Mouse (Mus musculus) ES-E14 (cell line): ENCODE measurements at regions not wholly inside any gene's neighbourhood (a gene's known extent, or its start where the extent isn't known, plus 50 kb on each side); places are given as distances from the start of the nearest gene placed in this dataset.

Experiments used
- CHD2 ChIP-seq: IDR thresholded peaks from 2 replicates; pipeline ENCODE4 v1.6.1; 2014; ENCODE audit warnings: mild to moderate bottlenecking, low read depth, low read length, inconsistent platforms
- HCFC1 ChIP-seq: IDR thresholded peaks from 2 replicates; pipeline ENCODE4 v1.6.1; 2012; ENCODE audit warnings: low read length, inconsistent platforms, borderline replicate concordance; ENCODE audit not compliant: insufficient read depth
- MAFK ChIP-seq: IDR thresholded peaks from 2 replicates; pipeline ENCODE4 v1.6.1; 2014; ENCODE audit warnings: mild to moderate bottlenecking, low read depth, low read length, inconsistent platforms; ENCODE audit not compliant: insufficient read depth
- ZC3H11A ChIP-seq: IDR thresholded peaks from 2 replicates; pipeline ENCODE4 v1.6.1; 2012; ENCODE audit warnings: low read depth, mild to moderate bottlenecking, inconsistent platforms, low read length, borderline replicate concordance

GRCm38 (mm10) chr6:89095911-89096310 is 193.9 kb downstream of the Tpra1 start:
- TF ChIP-seq MAFK (no peak), ZC3H11A (no peak), HCFC1 (no peak), CHD2 (no peak)
